Mouse (Mus musculus): ENCODE results near the gene Gm7073. TPM values are rescaled to one million over a fixed set of nuclear protein-coding genes. Genes with fewer than 3 reads are reported as not detected.

Gene Gm7073
- polyA plus RNA-seq, 2 experiments from 2014 or later: not detected

Other genes starting within 250 kb of the Gm7073 start
- 10 to 100 TPM in 1 of 2 experiments, 1 to 10 TPM in 1; 9.3 to 11.0 TPM for gene Atp11c, start 53.4 kb upstream of the Gm7073 start, polyA plus RNA-seq (2017; shearing (Covaris generic))

All from activated CD4-positive, CD25-positive, alpha-beta regulatory T cell, adult 4 months (primary cell).